Mouse (Mus musculus): ENCODE data around the gene Slc10a7. TPM values are rescaled to one million over a fixed set of nuclear protein-coding genes. Genes with fewer than 3 reads are reported as not detected.
"Not testable (repeated sequence)": the region's sequence is repeated elsewhere in the genome, so short reads cannot be mapped to it uniquely, and the experiment has no call there.

Slc10a7 gene
- total RNA-seq, 2 experiments from 2014 or later, result 5.3 to 7.1 TPM

DNA sequence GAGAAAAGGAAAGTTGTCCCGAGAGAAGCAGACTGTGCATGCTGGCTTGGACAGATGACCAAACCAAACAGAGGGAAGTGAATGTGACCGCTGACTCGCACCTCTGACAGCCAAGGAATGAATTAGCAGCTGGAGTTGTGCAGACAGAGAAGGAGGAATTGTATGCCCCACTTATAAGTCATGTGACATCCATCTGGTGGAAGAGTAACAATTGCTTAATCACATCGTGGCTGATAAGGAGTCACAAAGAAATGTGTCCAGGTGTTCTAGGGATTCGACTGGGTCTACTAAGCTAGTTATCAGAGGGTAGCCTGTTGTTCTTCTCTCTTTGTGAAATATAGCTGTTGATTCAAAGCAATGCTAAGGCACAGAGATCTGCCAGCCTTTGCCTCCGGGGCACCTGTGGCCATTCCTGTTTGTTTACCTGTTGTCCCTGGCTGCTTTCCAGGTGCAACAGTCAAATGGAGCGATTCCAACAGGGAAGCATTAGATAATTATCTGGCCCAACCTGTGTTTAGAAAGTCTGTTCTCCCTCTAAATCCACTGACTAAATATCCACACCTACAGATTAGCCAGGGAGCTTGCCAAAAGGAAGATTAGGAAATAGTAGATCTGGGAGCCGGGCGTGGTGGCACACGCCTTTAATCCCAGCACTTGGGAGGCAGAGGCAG is 147.7 kb downstream of the Slc10a7 start:
- no peak for DNase-seq
- intact Hi-C loops (cut with DNase I), result loop anchor here (10.0 kb wide), 1 partner anchor 238 kb away; no protein-coding TSS in a partner anchor

DNA sequence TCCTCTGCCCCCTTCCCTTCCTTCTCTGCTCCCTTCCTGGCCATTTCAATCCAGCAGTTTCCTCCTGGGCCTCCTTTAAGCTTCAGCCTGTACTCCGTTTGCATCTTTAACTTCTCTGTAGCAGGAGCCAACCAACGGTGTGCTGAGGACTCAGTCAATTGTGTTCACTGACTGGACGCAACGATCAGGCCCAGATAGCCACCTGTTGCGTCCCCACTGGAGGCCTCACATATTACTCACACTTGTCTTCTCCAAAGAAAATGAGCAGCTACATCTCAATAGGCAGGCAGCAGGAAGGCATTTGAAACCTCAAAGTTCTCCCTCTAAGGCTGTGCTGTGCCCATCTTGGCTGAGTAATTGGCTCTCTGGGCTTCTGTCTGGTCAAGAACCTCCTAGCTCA is 149.0 kb downstream of the Slc10a7 start:
- intact Hi-C loops (cut with DNase I), result loop anchor here (10.0 kb wide), 1 partner anchor 237 kb away; no protein-coding TSS in a partner anchor

DNA sequence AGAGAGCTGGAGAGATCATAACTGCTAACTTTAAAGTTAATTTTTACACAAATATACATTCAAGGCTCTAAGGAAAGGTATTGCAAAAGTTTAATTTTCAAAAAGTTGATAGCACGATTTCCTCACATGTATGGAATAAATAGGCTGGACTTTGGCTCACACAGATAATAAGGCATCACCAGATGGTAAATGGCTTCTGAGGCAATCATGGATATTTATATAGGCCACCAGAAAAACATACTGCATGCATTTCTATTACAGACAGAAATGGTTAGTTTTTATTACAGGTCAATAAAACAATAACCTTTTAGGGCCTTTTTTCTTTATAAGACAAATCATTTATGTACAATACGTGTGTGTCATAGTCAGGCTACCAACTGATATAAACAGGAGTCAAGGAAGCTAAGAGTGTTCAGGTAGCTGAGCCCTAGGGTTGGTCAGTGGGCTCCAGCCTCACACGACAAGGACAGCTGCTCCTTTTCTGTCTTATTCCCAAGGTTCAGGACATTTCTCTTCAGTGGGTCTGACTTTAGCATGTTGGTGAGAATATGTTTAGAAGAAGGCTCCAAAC is 150.6 kb downstream of the Slc10a7 start:
- no peak for DNase-seq
- intact Hi-C loops (cut with DNase I), result loop anchor here (10.0 kb wide), 1 partner anchor 235 kb away; no protein-coding TSS in a partner anchor

More for the DNA sequence above, 149.0 kb downstream of the Slc10a7 start:
- no peak for DNase-seq

DNA sequence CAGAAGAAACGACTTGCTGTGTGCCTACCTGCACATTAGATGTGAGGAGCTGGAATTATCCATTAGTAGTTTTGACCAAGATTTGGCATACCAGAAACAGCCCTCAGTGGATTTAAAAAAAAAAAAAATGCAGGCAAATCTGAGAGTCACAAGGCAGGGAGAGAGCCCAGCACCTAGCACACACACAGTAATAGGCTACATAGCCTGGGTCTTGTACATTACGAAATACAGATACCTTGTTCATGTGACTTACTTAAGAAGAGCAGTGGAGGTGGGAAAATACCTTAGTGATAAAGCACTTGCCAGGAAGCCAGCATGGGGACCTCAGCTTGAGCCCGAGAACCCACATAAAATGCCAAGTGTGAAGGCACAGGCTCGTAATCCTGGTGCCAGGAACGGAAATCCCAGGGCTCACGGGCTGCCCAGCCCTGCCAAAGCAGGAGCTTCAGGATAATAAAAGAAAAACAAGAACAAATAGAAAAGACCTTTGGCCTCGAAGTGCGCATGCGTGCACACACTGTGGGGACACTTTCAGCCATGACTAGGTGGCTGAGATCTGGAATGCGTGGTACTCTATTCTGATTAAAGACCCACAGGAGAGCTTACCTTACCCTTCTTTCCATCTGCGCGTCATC is 155.3 kb downstream of the Slc10a7 start:
- DNase-seq, result no peak
- intact Hi-C loops (cut with DNase I), result no loop called here

DNA sequence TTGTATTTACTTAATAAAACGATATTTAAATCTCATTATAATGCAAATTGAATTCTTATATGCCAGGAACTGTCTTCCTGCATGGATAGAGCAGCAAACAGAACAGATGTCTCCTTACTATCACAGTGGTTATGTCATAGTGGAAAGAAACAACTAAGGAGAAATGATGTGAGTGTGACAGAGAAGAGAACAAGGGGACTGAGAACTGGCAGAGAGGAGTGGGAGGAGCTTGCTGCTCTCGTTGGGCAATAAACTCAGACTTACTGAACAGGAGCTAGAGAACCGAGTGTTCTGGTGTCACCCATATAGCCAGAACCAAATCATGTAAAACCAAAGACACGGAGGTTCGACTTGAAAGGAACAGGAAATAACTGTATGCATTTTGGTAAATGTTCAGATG is 158.3 kb downstream of the Slc10a7 start:
- intact Hi-C loops (cut with DNase I), result no loop called here
- DNase-seq, result no peak

DNA sequence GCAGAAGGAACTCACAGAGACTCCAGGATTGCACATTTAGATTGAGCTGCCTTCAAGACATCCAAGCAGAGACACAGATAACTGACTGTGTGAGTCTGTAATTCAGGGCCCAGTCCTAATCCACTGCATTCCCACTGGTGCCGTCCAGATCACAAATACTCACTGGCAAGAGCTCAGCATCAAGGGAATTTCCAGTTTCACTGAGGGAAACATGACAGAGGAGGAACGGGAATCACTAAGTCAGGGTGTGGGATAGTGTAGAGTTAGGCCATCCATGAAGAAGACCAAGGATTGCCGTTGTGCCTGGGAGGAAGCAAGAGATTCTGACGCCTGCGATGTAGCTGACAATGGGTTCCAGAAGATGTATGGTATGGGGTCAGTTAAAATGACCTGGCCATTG is 159.1 kb downstream of the Slc10a7 start:
- DNase-seq, result no peak

DNA sequence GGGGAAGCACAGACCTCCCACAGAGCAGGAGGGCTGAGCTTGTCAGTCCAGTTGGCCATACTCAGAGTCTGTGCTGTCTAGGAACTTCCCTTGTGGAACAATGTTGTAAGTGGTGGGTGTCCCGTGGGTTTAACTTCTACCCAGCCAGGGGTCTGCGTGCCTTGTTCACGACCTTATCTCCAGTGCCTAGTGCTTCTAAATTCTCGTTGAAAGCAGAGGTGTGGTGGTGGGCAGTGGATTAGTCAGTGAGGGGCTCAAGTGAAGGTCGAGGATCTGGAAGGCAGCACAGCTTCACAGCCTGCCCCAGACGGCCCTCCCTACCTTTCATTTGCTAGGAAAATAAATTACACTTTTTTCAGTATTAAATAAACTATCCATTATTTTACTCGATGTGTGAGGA is 161.1 kb downstream of the Slc10a7 start:
- DNase-seq, result no peak
- intact Hi-C loops (cut with DNase I), result no loop called here

More for the DNA sequence above, 159.1 kb downstream of the Slc10a7 start:
- intact Hi-C loops (cut with DNase I), result no loop called here

DNA sequence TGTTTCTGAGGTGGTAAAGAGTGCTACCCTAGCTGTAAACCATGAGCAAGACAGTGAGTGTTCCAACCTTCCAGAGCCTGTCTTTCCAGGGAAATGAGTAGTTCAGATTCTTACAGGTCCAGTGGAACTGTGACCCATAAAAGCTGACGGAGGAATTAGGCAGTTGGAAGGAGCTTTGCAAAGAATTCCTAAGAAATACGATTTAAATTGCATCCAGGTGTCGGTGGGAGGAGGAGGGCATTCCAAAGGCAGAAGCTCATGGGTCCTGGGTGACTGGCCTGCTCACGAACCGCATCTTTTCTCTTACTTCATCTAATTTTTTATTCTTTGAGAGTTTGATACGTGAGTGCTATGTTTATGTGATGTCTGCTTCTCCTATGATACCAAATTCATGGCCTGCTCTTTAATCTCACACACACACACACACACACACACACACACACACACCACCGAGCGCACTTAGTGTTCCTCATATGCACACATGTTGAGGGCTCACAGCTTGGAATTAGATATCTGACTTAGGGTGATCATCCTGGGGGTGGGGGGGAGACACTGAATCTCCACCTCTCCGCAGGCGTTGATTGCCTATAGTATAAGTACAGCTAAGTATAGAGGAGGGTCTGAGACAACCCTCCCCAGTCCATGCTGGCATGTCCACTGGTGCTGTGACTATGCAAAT is 169.5 kb downstream of the Slc10a7 start:
- no peak for DNase-seq
- intact Hi-C loops (cut with DNase I), result no loop called here

DNA sequence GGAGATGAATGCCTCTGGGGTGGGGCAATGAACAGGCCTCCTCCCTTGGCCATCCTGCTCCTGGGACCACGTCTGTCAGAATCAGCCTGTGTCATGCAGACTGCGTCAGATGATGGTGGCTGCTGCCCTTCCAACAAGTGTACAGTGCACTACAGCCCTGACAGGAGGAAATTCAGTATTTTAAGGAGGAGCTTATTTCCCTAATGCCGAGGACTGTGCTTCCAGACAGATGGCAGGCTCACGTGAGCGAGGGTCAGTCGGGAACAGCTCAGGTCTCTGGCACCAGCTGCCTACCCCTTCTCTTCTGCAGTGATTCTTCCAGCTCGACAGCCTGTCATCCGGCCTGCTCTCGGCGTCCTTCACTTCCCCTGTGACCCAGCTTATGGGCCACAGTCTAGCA is 181.6 kb downstream of the Slc10a7 start:
- intact Hi-C loops (cut with DNase I), result loop anchor here (5.0 kb wide), 1 partner anchor 52 kb away; no protein-coding TSS in a partner anchor
- DNase-seq, result no peak

DNA sequence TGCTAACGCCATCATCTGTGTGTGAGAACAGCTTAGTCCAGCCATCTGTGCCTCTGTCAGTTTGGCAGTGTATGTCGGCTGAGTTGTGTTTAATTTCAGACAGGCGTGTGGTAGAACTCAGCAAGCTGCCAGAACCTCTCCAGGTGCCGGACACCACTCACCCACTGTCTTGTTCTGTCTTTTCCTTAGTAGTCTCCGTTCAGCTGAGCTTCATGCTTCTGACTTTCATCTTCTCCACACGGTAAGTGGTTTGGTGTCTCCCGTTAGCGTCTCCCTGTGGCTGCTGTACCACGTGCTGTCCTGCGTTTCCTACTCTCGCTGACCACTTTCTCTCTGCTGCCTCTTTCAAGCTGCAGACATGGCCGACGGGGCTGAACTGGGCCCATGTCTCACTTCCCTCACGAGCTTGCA is 189.2 kb downstream of the Slc10a7 start:
- intact Hi-C loops (cut with DNase I), result no loop called here
- no peak for DNase-seq

DNA sequence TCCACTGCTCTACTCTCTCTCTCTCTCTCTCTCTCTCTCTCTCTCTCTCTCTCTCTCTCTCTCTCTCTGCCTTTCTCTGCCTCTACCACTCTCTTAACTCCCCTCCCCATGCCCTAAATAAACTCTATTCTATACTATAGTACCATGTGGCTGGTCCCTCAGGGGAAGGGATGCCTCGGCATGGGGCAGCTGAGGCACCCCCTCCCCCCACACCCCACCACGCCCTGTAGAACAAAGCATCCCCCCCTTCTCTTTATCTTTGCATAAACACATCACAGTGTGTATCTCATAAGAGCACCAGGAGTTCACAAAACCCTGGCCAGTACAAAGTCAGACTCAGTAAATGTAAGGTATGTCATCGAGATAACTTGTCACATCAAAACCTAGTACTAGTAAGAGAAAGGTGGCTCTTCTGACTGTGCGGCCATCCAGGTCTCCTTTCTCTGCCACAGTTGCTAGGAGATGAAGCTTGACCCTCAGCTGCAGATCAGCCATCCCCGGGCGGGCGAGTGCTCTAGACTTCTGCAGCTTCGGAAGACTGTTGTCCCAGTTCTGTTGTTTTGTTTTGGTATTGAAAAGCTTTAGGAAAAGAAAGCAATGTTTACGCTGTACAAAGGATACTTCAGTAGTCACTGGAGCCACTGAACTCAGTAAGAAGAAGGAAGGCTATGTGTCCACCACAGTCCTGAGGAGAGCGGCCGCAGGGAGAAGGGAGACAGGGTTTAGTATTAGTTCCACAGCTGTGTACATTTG is 194.1 kb downstream of the Slc10a7 start:
- no peak for DNase-seq
- intact Hi-C loops (cut with DNase I), result no loop called here

DNA sequence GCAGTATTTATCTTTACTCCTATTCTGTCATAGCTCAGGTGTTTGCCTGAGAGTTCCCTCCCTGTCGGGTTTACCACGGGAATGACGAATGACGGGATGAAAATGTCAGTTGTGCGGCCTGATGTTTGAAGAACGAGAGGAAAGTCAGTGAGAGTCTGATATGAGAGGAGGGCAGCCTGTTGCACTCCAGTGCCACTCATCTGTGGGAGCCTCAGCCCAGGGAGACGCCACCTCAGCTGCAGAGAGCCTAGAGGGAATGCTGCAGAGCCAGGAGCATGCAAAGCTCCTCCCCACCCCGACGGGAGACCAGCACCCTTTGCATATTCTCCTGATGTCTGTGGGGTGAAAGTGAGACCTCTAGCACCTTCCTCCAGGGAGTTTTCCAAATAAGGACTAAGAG is 196.8 kb downstream of the Slc10a7 start:
- no peak for DNase-seq
- intact Hi-C loops (cut with DNase I), result no loop called here

DNA sequence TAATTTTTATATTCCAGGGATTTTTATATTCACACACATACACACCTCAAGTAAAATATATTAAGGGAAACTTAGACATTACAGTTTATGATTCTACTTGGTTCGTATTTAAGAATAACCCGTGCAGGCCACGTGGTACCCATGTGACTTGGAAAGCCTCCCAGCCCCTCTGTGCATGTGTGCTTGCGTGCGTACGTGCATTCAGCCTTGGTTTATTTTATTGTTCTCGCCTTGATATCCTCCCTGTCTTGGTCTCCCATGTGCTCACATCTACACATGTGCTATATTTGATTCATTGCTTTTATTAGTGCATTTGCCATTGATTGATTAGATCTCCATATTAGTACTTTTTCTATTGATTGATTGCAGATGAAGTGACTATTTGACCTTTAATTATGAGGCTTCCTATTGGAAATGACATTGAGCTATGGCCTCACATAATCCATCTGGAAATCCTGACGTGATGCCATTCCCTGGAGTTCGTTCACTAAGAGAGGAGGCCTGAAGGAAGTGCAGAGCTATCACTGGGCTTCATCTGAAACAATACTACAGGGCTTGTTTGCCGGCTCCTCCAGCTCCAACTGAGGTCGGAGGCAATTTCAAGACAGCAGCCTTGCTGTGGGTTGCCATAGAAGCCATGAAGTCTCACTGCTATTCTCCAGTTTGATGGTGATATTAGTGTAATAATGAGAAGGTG is 200.9 kb downstream of the Slc10a7 start:
- DNase-seq, result no peak
- intact Hi-C loops (cut with DNase I), result no loop called here

DNA sequence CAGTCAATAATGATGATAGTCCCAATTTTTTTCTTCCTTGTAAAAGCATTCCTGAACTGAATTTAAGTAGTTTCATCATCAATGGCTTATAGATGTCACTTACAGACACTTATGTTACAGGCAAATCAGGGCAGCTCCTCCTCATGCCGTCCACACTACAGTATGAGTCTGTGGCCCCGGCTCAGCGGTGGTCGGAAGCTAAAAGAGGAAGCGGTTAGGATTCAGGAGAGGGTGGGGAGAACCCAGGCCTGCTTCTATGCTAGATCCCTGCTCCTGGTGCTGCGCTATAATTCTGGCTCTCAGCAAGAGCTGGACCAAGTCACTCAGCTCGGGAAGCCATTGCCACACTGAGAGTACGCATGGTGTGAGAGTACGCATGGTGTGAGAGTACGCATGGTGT is 201.8 kb downstream of the Slc10a7 start:
- no peak for DNase-seq
- intact Hi-C loops (cut with DNase I), result no loop called here

DNA sequence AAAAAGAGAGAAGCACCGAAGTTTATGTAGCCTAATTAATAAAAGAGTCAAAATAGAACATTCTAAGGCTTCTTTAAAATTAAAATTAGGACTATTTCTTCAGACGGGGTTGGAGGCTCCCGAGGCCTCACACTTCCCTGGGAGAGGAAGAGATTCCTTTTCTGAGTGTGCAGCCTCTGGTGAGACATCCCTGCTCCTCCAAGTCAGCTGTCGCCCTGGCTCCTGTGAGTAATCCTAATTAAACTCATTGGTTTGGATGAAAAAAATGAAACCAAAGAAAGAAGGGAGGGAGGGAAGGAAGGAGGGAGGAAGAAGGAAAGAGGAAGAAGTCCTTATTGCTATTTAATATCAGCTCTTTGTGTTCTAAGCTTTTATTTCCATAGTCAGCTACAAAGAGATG is 205.7 kb downstream of the Slc10a7 start:
- DNase-seq, result no peak
- intact Hi-C loops (cut with DNase I), result no loop called here

DNA sequence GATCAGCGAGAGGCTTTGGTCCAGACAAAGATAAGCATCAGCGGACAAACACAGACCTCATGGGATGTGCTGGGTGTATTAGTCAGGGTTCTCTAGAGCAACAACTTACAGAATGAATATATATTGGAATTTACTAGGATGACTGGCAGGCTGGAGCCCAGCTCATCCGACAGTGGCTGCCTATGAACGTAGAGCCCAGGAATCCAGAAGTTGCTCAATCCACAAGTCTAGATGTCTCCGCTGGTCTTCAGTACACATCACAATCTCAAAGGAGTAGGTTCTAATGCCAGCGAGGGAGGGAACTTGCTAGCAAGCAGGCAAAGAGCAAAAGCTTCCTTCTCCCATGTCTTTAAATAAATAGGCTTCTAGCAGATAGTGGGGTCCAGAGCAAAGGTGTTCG is 207.4 kb downstream of the Slc10a7 start:
- intact Hi-C loops (cut with DNase I), result no loop called here
- no peak for DNase-seq

DNA sequence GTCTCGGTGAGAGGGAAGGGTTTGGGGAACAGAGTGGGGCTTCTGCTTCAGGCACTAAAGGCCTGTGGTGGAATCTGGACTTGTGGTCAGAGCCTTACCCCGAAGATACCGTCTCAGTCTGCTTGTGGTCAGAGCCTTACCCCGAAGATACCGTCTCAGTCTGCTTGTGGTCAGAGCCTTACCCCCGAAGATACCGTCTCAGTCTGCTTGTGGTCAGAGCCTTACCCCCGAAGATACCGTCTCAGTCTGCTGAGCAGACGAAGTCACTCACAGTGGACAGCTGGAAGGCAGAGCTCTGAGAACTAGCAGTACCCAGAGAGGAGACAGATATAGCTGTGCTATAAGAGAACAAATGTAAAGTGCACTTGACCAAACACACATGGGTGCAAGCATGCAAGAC is 208.0 kb downstream of the Slc10a7 start:
- DNase-seq; intact Hi-C loops (cut with DNase I): not testable (repeated sequence)

DNA sequence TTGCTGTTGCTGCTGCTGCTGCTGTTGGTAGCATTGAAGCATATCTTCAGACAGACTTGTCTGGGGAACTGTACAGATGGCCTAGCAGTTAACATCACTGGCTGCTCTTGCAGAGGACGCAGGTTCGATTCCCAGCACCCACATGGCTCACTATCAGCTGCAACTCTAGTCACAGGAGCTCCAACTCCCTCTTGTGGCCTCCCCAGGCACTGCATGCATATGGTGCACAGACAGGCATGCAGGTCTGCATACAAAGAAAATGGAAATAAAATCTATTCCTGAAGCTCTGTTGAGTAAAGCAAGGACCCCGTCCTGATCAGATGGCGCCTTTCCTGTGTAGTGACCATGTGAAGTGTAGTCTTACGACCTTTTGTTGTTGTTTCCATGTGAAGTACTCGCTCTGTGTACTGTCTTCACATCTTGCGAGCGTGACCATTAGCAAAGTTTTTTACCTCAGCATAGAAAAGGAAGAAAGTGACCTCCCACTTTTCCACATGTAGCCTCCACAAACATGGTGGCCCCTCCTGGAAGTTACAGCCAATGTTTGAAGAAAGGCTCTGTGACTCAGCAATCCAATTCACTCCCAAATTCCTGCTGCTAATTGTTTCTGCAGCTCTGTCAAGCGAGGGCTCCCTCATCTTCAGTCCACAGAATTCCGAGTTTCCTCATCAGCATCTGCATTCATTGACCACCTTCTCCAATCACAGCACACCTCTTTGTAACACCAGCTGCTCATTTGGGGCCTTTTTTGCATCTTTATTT is 210.3 kb downstream of the Slc10a7 start:
- intact Hi-C loops (cut with DNase I), result loop anchor here (2.0 kb wide), 1 partner anchor 21 kb away; no protein-coding TSS in a partner anchor
- no peak for DNase-seq

DNA sequence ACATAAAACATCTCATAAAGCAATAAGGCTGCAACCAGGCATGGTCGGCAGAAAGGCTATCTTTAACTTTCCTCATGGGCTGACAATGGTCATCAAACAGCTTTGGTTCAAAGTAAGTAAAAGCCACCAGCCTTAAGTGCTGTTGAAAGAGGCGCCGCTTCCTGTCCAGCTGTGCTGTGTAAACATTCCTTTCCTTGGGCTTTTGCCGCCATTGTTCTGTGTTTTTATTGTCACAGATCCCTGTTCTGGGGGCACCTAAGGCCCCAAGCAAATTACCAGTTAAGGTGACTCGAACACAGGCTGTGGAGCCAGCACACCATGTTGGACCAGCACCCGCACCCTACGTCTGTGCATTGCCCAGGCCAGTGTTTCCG is 210.9 kb downstream of the Slc10a7 start:
- no peak for DNase-seq
- intact Hi-C loops (cut with DNase I), result loop anchor here (2.0 kb wide), 1 partner anchor 21 kb away; no protein-coding TSS in a partner anchor
